Comparison of ENCODE assay signal across 11 mouse cellular contexts in the genomic region with DNA sequence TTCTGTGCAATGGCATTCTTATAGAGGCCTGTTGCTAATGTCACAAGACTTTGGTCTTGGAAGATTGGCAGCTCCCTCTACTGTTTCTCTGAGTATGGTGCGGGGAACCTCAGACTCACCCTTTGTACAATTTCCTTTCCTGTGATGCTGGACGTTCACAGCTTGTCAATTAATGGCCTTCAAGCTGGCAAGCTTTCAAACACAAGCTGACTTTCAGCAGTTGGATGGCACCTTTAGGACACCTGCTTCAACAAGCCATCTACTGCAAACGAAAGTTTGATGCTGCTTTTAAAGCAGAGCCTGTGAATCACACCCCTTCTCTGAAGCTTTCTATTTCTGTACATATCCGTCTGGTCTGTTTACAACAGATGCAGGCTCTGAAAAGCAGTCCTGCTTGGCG.
DNase-seq lines count a peak whose midpoint lies in the region; ATAC-seq lines count a peak whose summit lies in the region.
"Had no signal": no experiment of that assay in that cellular context is flagged by ENCODE, and none has a peak within 500 bp of the region (broad histone marks: within the 10 kb centered on the region; RNA-seq: fewer than 3 reads in every experiment).

No protein-coding gene starts in this region.

- H3K27ac ChIP-seq in heart, embryonic 13.5 days (replicated peaks), result no peak overlapping the region

- no peaks in the 10 kb centered on the region for H3K9me3 ChIP-seq in heart, embryonic 13.5 days

- 0 out of 2 replicates have a peak overlapping the region, but pooled peaks have one; percentile 16 for H3K4me2 ChIP-seq in heart, embryonic 13.5 days

- no peak overlapping the region for H3K4me3 ChIP-seq in heart, embryonic 13.5 days

- ATAC-seq in heart, embryonic 13.5 days (ENCODE audit: extremely low read depth, insufficient number of reproducible peaks, low FRiP score, low TSS enrichment), result no peak

- H3K36me3 ChIP-seq in heart, embryonic 13.5 days, result no peaks in the 10 kb centered on the region

- intact Hi-C loops in heart, postnatal 25 days (cut with DNase I), result no loop called here
- intact Hi-C loops in left cerebral cortex, postnatal 36 days (cut with DNase I), result loop anchor here (5.0 kb wide), 1 partner anchor 1400 kb away; no protein-coding TSS in a partner anchor

- H3K9ac ChIP-seq in heart, embryonic 13.5 days, result no peak overlapping the region

- DNase-seq in heart, postnatal 25 days (ENCODE audit: low spot score), result no peak
- peak; percentile 84 for DNase-seq in brain, adult 2 months (ENCODE audit: low read depth, low spot score)
- peak; percentile 23 to 76 for DNase-seq in frontal cortex, postnatal 36 days (ENCODE audit: low spot score in 2 of 2)
- peak; percentile 41 to 55 for DNase-seq in left cerebral cortex, postnatal 36 days (ENCODE audit: low spot score in 2 of 2)
- DNase-seq in thymus, postnatal 0 days (ENCODE audit: low spot score), result no peak
- DNase-seq in adrenal gland, postnatal 25 days, result no peak
- DNase-seq in ovary, postnatal 14 days (ENCODE audit: low spot score), result no peak
- DNase-seq: kidney, adult 9 months; lung, adult 2 months had no signal

- 43% methylated on average over 5 of the region's 5 CpGs for WGBS in heart, embryonic 13.5 days

- no peaks in the 10 kb centered on the region for H3K4me1 ChIP-seq in heart, embryonic 13.5 days

- no peaks in the 10 kb centered on the region for H3K27me3 ChIP-seq in heart, embryonic 13.5 days (replicated peaks)
- H3K27me3 ChIP-seq: CH12.LX had no signal

Comparison
In these comparisons a context has a peak if more than half of its experiments do, and no peak if none do; other contexts are left out.
1. DNase-seq: peak in brain, adult 2 months (single experiment), frontal cortex, postnatal 36 days (2 of 2) and left cerebral cortex, postnatal 36 days (2 of 2); none in heart, postnatal 25 days (single experiment), thymus, postnatal 0 days (single experiment), adrenal gland, postnatal 25 days (single experiment) and ovary, postnatal 14 days (single experiment).